Mouse (Mus musculus) heart, embryonic 11.5 days (tissue): ENCODE measurements at regions not wholly inside any gene's neighbourhood (a gene's known extent, or its start where the extent isn't known, plus 50 kb on each side); places are given as distances from the start of the nearest gene placed in this dataset.

ENCODE experiments used
- ATAC-seq: fragments of 200-750 bp; cut with Nextera tagmentation; replicated peaks from 2 replicates; pipeline ENCODE4 v1.8.0; 2017; ENCODE audit warnings: moderate library complexity; ENCODE audit not compliant: insufficient number of reproducible peaks, low FRiP score, low TSS enrichment
- H3K27ac ChIP-seq: fragments of 300-500 bp; sonication (generic); 2 replicates; pipeline ENCODE4 v1.5.1; 2014; ENCODE audit warnings: mild to moderate bottlenecking, low read depth, low read length
- H3K27me3 ChIP-seq: fragments of 300-500 bp; sonication (generic); 2 replicates; pipeline ENCODE4 v1.6.1; 2014; ENCODE audit warnings: mild to moderate bottlenecking, low read length, mixed read lengths; ENCODE audit not compliant: control insufficient read depth, insufficient read depth
- H3K36me3 ChIP-seq: fragments of 300-500 bp; sonication (generic); 2 replicates; pipeline ENCODE4 v1.6.1; 2014; ENCODE audit warnings: mild to moderate bottlenecking, low read length, moderate library complexity, mixed read lengths; ENCODE audit not compliant: control insufficient read depth, insufficient read depth
- H3K4me1 ChIP-seq: fragments of 300-500 bp; sonication (generic); 2 replicates; pipeline ENCODE4 v1.6.1; 2014; ENCODE audit warnings: low read length; ENCODE audit not compliant: control insufficient read depth, insufficient read depth
- H3K4me2 ChIP-seq: fragments of 300-500 bp; sonication (generic); 2 replicates; pipeline ENCODE4 v1.6.1; 2014; ENCODE audit warnings: mild to moderate bottlenecking, moderate library complexity
- H3K4me3 ChIP-seq: fragments of 300-500 bp; sonication (generic); 2 replicates; pipeline ENCODE4 v1.5.1; 2014; ENCODE audit warnings: low read depth, low read length
- H3K9ac ChIP-seq: fragments of 300-500 bp; sonication (generic); 2 replicates; pipeline ENCODE4 v1.6.1; 2014; ENCODE audit warnings: mild to moderate bottlenecking, low read depth, low read length, moderate library complexity
- H3K9me3 ChIP-seq: fragments of 300-500 bp; sonication (generic); replicated peaks from 2 replicates; pipeline ENCODE4 v1.6.1; 2016; ENCODE audit warnings: low read length; ENCODE audit not compliant: control insufficient read depth
- WGBS: fragments of 180-500 bp; shearing (Covaris S2); extraction: QIAGEN DNeasy Blood & Tissue Kit; methylation state at CpG from one replicate; pipeline ENCODE4 v1.1.7; 2014; ENCODE audit not compliant: insufficient replicate concordance; 5-methylcytosine and 5-hydroxymethylcytosine counted together

- 80% methylated on average over 1 of the region's 1 CpGs for WGBS
- H3K4me3 ChIP-seq: no peak overlapping the region
- H3K36me3 ChIP-seq: no peaks in the 10 kb centered on the region
- H3K4me1 ChIP-seq: no peaks in the 10 kb centered on the region
- H3K27me3 ChIP-seq: no peaks in the 10 kb centered on the region
- no peak overlapping the region for H3K27ac ChIP-seq
- no peaks in the 10 kb centered on the region for H3K9me3 ChIP-seq
- no peak overlapping the region for H3K9ac ChIP-seq
- no peak overlapping the region for H3K4me2 ChIP-seq
- ATAC-seq: no peak
Observed at GRCm38 (mm10) chr10:27880867-27881266, 193.8 kb upstream of the Ptprk start.

- no peak overlapping the region for H3K4me3 ChIP-seq
- H3K4me2 ChIP-seq: no peak overlapping the region
- no peaks in the 10 kb centered on the region for H3K4me1 ChIP-seq
- no peak overlapping the region for H3K9ac ChIP-seq
- H3K9me3 ChIP-seq: no peaks in the 10 kb centered on the region
- no peak for ATAC-seq
- no peak overlapping the region for H3K27ac ChIP-seq
- H3K36me3 ChIP-seq: no peaks in the 10 kb centered on the region
- H3K27me3 ChIP-seq: no peaks in the 10 kb centered on the region
- WGBS: 27% methylated on average over 2 of the region's 2 CpGs
Observed at GRCm38 (mm10) chr10:27891778-27892512, 182.7 kb upstream of the Ptprk start.

GRCm38 (mm10) chr10:27916406-27916805 is 158.2 kb upstream of the Ptprk start:
- Histone ChIP-seq H3K9ac (no peak overlapping the region), H3K9me3 (no peaks in the 10 kb centered on the region), H3K27ac (no peak overlapping the region), H3K4me1 (no peaks in the 10 kb centered on the region), H3K4me2 (no peak overlapping the region), H3K27me3 (no peaks in the 10 kb centered on the region), H3K36me3 (no peaks in the 10 kb centered on the region), H3K4me3 (no peak overlapping the region)
- ATAC-seq: 0 out of 2 replicates have a peak, but pooled peaks have one; percentile 35
- 31% methylated on average over 2 of the region's 2 CpGs for WGBS

- no peak overlapping the region for H3K4me3 ChIP-seq
- no peaks in the 10 kb centered on the region for H3K27me3 ChIP-seq
- ATAC-seq: no peak
- no peaks in the 10 kb centered on the region for H3K9me3 ChIP-seq
- no peak overlapping the region for H3K9ac ChIP-seq
- 43% methylated on average over 5 of the region's 5 CpGs for WGBS
- no peaks in the 10 kb centered on the region for H3K36me3 ChIP-seq
- H3K27ac ChIP-seq: no peak overlapping the region
- H3K4me2 ChIP-seq: no peak overlapping the region
- H3K4me1 ChIP-seq: no peaks in the 10 kb centered on the region
Observed at GRCm38 (mm10) chr10:27927266-27927665, 147.4 kb upstream of the Ptprk start.

- no peaks in the 10 kb centered on the region for H3K4me1 ChIP-seq
- H3K36me3 ChIP-seq: no peaks in the 10 kb centered on the region
- H3K4me3 ChIP-seq: no peak overlapping the region
- no peaks in the 10 kb centered on the region for H3K9me3 ChIP-seq
- no peak overlapping the region for H3K9ac ChIP-seq
- no peak overlapping the region for H3K27ac ChIP-seq
- no peak for ATAC-seq
- no peaks in the 10 kb centered on the region for H3K27me3 ChIP-seq
- 76% methylated on average over 5 of the region's 5 CpGs for WGBS
- no peak overlapping the region for H3K4me2 ChIP-seq
Observed at GRCm38 (mm10) chr10:27942136-27942535, 132.5 kb upstream of the Ptprk start.

- no peaks in the 10 kb centered on the region for H3K36me3 ChIP-seq
- H3K9me3 ChIP-seq: no peaks in the 10 kb centered on the region
- no peaks in the 10 kb centered on the region for H3K27me3 ChIP-seq
- no peak overlapping the region for H3K4me2 ChIP-seq
- ATAC-seq: no peak
- whole genome bisulfite sequencing: 100% methylated on average over 1 of the region's 1 CpGs
- no peak overlapping the region for H3K4me3 ChIP-seq
- no peak overlapping the region for H3K9ac ChIP-seq
- H3K4me1 ChIP-seq: no peaks in the 10 kb centered on the region
- H3K27ac ChIP-seq: no peak overlapping the region
Observed at GRCm38 (mm10) chr10:27949127-27949526, 125.5 kb upstream of the Ptprk start.

- ATAC-seq: no peak
- Histone ChIP-seq H3K4me3 (no peak overlapping the region), H3K9ac (no peak overlapping the region), H3K4me2 (no peak overlapping the region), H3K27ac (no peak overlapping the region), H3K4me1 (no peaks in the 10 kb centered on the region), H3K36me3 (no peaks in the 10 kb centered on the region), H3K9me3 (no peaks in the 10 kb centered on the region), H3K27me3 (no peaks in the 10 kb centered on the region)
- 83% methylated on average over 1 of the region's 1 CpGs for WGBS
Observed at GRCm38 (mm10) chr10:27968202-27968601, 106.4 kb upstream of the Ptprk start.

GRCm38 (mm10) chr10:27984047-27984446 is 90.6 kb upstream of the Ptprk start:
- Histone ChIP-seq H3K9ac (no peak overlapping the region), H3K36me3 (no peaks in the 10 kb centered on the region), H3K4me3 (no peak overlapping the region), H3K27ac (no peak overlapping the region), H3K4me1 (peaks cover 6% of the 10 kb centered on the region; the same call in 1 of the 2 replicates), H3K4me2 (no peak overlapping the region), H3K27me3 (no peaks in the 10 kb centered on the region), H3K9me3 (no peaks in the 10 kb centered on the region)
- no peak for ATAC-seq
- WGBS: 91% methylated on average over 4 of the region's 4 CpGs

GRCm38 (mm10) chr10:27985068-27985467 is 89.6 kb upstream of the Ptprk start:
- Histone ChIP-seq H3K36me3 (no peaks in the 10 kb centered on the region), H3K9me3 (no peaks in the 10 kb centered on the region), H3K4me3 (no peak overlapping the region), H3K27ac (no peak overlapping the region), H3K4me2 (no peak overlapping the region), H3K27me3 (no peaks in the 10 kb centered on the region), H3K9ac (no peak overlapping the region), H3K4me1 (peaks cover 6% of the 10 kb centered on the region; the same call in 1 of the 2 replicates)
- 74% methylated on average over 1 of the region's 1 CpGs for WGBS
- no peak for ATAC-seq
